Mouse (Mus musculus) testis, adult 2 months (tissue): Measurements from ENCODE around the gene Pparg. TPM values are rescaled to one million over a fixed set of nuclear protein-coding genes. Genes with fewer than 3 reads are reported as not detected.

ENCODE experiments used
- H3K27ac ChIP-seq: fragments of 200-500 bp; 2 replicates; pipeline ENCODE4 v1.5.1; 2012; ENCODE audit warnings: low read depth, low read length; ENCODE audit not compliant: control insufficient read depth, insufficient read depth
- H3K27me3 ChIP-seq: fragments of 200-500 bp; 2 replicates; pipeline ENCODE4 v1.6.1; 2012; ENCODE audit warnings: mild to moderate bottlenecking, low read length, moderate library complexity; ENCODE audit not compliant: control insufficient read depth, insufficient read depth
- H3K36me3 ChIP-seq: fragments of 200-500 bp; 2 replicates; pipeline ENCODE4 v1.6.1; 2012; ENCODE audit warnings: mild to moderate bottlenecking, low read length; ENCODE audit not compliant: control insufficient read depth, insufficient read depth
- H3K4me1 ChIP-seq: fragments of 200-500 bp; 2 replicates; pipeline ENCODE4 v1.6.1; 2012; ENCODE audit warnings: low read length; ENCODE audit not compliant: control insufficient read depth, insufficient read depth
- H3K4me3 ChIP-seq: fragments of 200-500 bp; 2 replicates; pipeline ENCODE4 v1.5.1; 2012; ENCODE audit warnings: low read depth, mild to moderate bottlenecking, low read length, moderate library complexity, mixed read lengths; ENCODE audit not compliant: control insufficient read depth
- CTCF ChIP-seq: fragments of 200-500 bp; IDR thresholded peaks from 2 replicates; pipeline ENCODE4 v1.5.1; 2012; ENCODE audit warnings: low read depth, mild to moderate bottlenecking, inconsistent platforms, low read length, moderate library complexity; ENCODE audit not compliant: control insufficient read depth, insufficient read depth, insufficient replicate concordance
- POLR2A ChIP-seq: fragments of 200-500 bp; IDR thresholded peaks from 2 replicates; pipeline ENCODE4 v1.6.1; 2012; ENCODE audit warnings: low read depth, mild to moderate bottlenecking, inconsistent platforms, low read length, moderate library complexity; ENCODE audit not compliant: control insufficient read depth
- polyA plus RNA-seq: library from polyadenylated mRNA; depleted of rRNA; stranded (reverse); fragments of >200 nt; gene quantifications from 2 replicates; pipeline ENCODE4 v1.2.3, GENCODE M21; 2012

Gene Pparg
- polyA plus RNA-seq, 1 experiment, result 1.2 TPM

GRCm38 (mm10) chr6:115361606-115362462 is 1.1 kb downstream of the Pparg start:
- H3K36me3 ChIP-seq, result no peaks in the 10 kb centered on the region
- peak overlapping the region; percentile 24 for H3K27ac ChIP-seq
- TF ChIP-seq CTCF (no peak), POLR2A (no peak)
- H3K4me1 ChIP-seq, result peaks cover 8% of the 10 kb centered on the region
- no peaks in the 10 kb centered on the region for H3K27me3 ChIP-seq
- peak overlapping the region; percentile 86 for H3K4me3 ChIP-seq

GRCm38 (mm10) chr6:115366869-115367610 is 6.3 kb downstream of the Pparg start:
- Histone ChIP-seq H3K4me1 (no peaks in the 10 kb centered on the region), H3K27me3 (no peaks in the 10 kb centered on the region), H3K36me3 (no peaks in the 10 kb centered on the region), H3K27ac (no peak overlapping the region), H3K4me3 (peak overlapping the region; percentile 15; the same call in 1 of the 2 replicates)
- TF ChIP-seq CTCF, result no peak
- no peak for TF ChIP-seq POLR2A

- Histone ChIP-seq H3K4me1 (no peaks in the 10 kb centered on the region), H3K36me3 (no peaks in the 10 kb centered on the region), H3K4me3 (no peak overlapping the region), H3K27me3 (no peaks in the 10 kb centered on the region), H3K27ac (no peak overlapping the region)
- TF ChIP-seq POLR2A (no peak), CTCF (no peak)
Measured at GRCm38 (mm10) chr6:115374871-115375852, 14.4 kb downstream of the Pparg start.

- H3K36me3 ChIP-seq, result no peaks in the 10 kb centered on the region
- H3K27ac ChIP-seq, result no peak overlapping the region
- TF ChIP-seq CTCF, result no peak
- no peak for TF ChIP-seq POLR2A
- no peak overlapping the region for H3K4me3 ChIP-seq
- no peaks in the 10 kb centered on the region for H3K27me3 ChIP-seq
- H3K4me1 ChIP-seq, result no peaks in the 10 kb centered on the region
Measured at GRCm38 (mm10) chr6:115380596-115380995, 19.8 kb downstream of the Pparg start.

- no peaks in the 10 kb centered on the region for H3K4me1 ChIP-seq
- TF ChIP-seq CTCF (no peak), POLR2A (no peak)
- no peaks in the 10 kb centered on the region for H3K36me3 ChIP-seq
Measured at GRCm38 (mm10) chr6:115382712-115383111, 22.0 kb downstream of the Pparg start.

GRCm38 (mm10) chr6:115389945-115390540 is 29.3 kb downstream of the Pparg start:
- Histone ChIP-seq H3K27ac (no peak overlapping the region), H3K4me1 (no peaks in the 10 kb centered on the region), H3K36me3 (no peaks in the 10 kb centered on the region), H3K27me3 (no peaks in the 10 kb centered on the region), H3K4me3 (no peak overlapping the region)
- TF ChIP-seq CTCF (no peak), POLR2A (no peak)

More at GRCm38 (mm10) chr6:115382712-115383111, 22.0 kb downstream of the Pparg start:
- no peak overlapping the region for H3K4me3 ChIP-seq
- H3K27me3 ChIP-seq, result no peaks in the 10 kb centered on the region
- no peak overlapping the region for H3K27ac ChIP-seq

GRCm38 (mm10) chr6:115396911-115397310 is 36.2 kb downstream of the Pparg start:
- Histone ChIP-seq H3K27ac (no peak overlapping the region), H3K4me1 (no peaks in the 10 kb centered on the region), H3K27me3 (no peaks in the 10 kb centered on the region), H3K36me3 (no peaks in the 10 kb centered on the region), H3K4me3 (no peak overlapping the region)
- no peak for TF ChIP-seq POLR2A
- no peak for TF ChIP-seq CTCF
